Mouse (Mus musculus) midbrain, postnatal 0 days (tissue): ENCODE results near the gene Slc36a3. TPM values are rescaled to one million over a fixed set of nuclear protein-coding genes. Genes with fewer than 3 reads are reported as not detected.

Source experiments
- ATAC-seq: fragments of 200-750 bp; cut with Nextera tagmentation; 2 replicates; pipeline ENCODE4 v1.8.0; 2017; ENCODE audit warnings: moderate number of reproducible peaks, mild to moderate bottlenecking, moderate TSS enrichment, moderate library complexity; ENCODE audit not compliant: low FRiP score
- DNase-seq: peaks from one replicate; pipeline ENCODE4 v3.0.0-alpha.2; 2015; ENCODE audit warnings: low spot score
- H3K27ac ChIP-seq: fragments of 300-500 bp; sonication (generic); 2 replicates; pipeline ENCODE4 v1.5.1; 2014; ENCODE audit warnings: low read depth, mild to moderate bottlenecking, low read length, mixed read lengths
- H3K27me3 ChIP-seq: fragments of 300-500 bp; sonication (generic); 2 replicates; pipeline ENCODE4 v1.6.1; 2014; ENCODE audit warnings: low read length, control low read depth, mixed read lengths; ENCODE audit not compliant: insufficient read depth
- H3K36me3 ChIP-seq: fragments of 300-500 bp; sonication (generic); 2 replicates; pipeline ENCODE4 v1.6.1; 2014; ENCODE audit warnings: low read length, control low read depth, mixed read lengths; ENCODE audit not compliant: insufficient read depth
- H3K4me1 ChIP-seq: fragments of 300-500 bp; sonication (generic); 2 replicates; pipeline ENCODE4 v1.6.1; 2014; ENCODE audit warnings: mild to moderate bottlenecking, control low read depth, antibody characterized with exemption, low read length, mixed read lengths; ENCODE audit not compliant: insufficient read depth
- H3K4me2 ChIP-seq: fragments of 300-500 bp; sonication (generic); 2 replicates; pipeline ENCODE4 v1.6.1; 2014; ENCODE audit warnings: low read depth, mild to moderate bottlenecking, low read length, mixed read lengths; ENCODE audit not compliant: poor library complexity, severe bottlenecking
- H3K4me3 ChIP-seq: fragments of 300-500 bp; sonication (generic); 2 replicates; pipeline ENCODE4 v1.5.1; 2014; ENCODE audit warnings: low read depth, mild to moderate bottlenecking, low read length, moderate library complexity
- H3K9ac ChIP-seq: fragments of 300-500 bp; sonication (generic); replicated peaks from 2 replicates; pipeline ENCODE4 v1.6.1; 2014; ENCODE audit warnings: mild to moderate bottlenecking, low read length, moderate library complexity, mixed read lengths; ENCODE audit not compliant: poor library complexity, severe bottlenecking
- H3K9me3 ChIP-seq: fragments of 300-500 bp; sonication (generic); 2 replicates; pipeline ENCODE4 v1.6.1; 2016; ENCODE audit warnings: low read length, control low read depth
- CTCF ChIP-seq: IDR thresholded peaks from 2 replicates; pipeline ENCODE4 v1.5.1; 2016; ENCODE audit warnings: antibody characterized with exemption, mild to moderate bottlenecking
- WGBS: fragments of 180-500 bp; shearing (Covaris S2); extraction: QIAGEN DNeasy Blood & Tissue Kit; methylation state at CpG from one replicate; pipeline ENCODE4 v1.1.7; 2014; 5-methylcytosine and 5-hydroxymethylcytosine counted together
- polyA plus RNA-seq: library from polyadenylated mRNA; unstranded; fragments of >200 nt; fragmentation: Nextera tagmentation; extraction: Ambion mirVana; gene quantifications from 2 replicates; pipeline ENCODE4 v1.2.1, GENCODE M21; 2015
- total RNA-seq: library from RNA; depleted of rRNA; stranded (reverse); fragments of >200 nt; gene quantifications from 2 replicates; pipeline ENCODE4 v1.2.3, GENCODE M21; 2014; rRNA removed

Slc36a3 gene
- total RNA-seq = not detected in 2 replicates
- polyA plus RNA-seq = not detected in 2 replicates

- WGBS = 82% methylated on average over 3 of the region's 3 CpGs
- ATAC-seq = no peak
- Histone ChIP-seq H3K27me3 (no peaks in the 10 kb centered on the region), H3K4me2 (no peak within 1 kb of the TSS), H3K4me1 (no peaks in the 10 kb centered on the region), H3K9ac (no peak within 1 kb of the TSS), H3K9me3 (no peaks in the 10 kb centered on the region), H3K4me3 (no peak within 1 kb of the TSS), H3K27ac (no peak within 1 kb of the TSS), H3K36me3 (no peaks in the 10 kb centered on the region)
- DNase-seq = no peak
- no peak for TF ChIP-seq CTCF
These were observed at the start of gene Slc36a3 for GRCm38 (mm10) chr11:55151608-55152007. Gene Slc36a3, minus strand, starts transcription at chr11:55151708.

GRCm38 (mm10) chr11:55197740-55198510, 46.4 kb upstream of the Slc36a3 start:
- no peaks in the 10 kb centered on the region for H3K4me1 ChIP-seq
- no peaks in the 10 kb centered on the region for H3K9me3 ChIP-seq
- H3K9ac ChIP-seq = no peak overlapping the region
- H3K27me3 ChIP-seq = no peaks in the 10 kb centered on the region
- no peak for DNase-seq
- no peaks in the 10 kb centered on the region for H3K36me3 ChIP-seq
- TF ChIP-seq CTCF = no peak
- ATAC-seq = no peak
- no peak overlapping the region for H3K4me3 ChIP-seq
- 81% methylated on average over 8 of the region's 8 CpGs for WGBS
- H3K4me2 ChIP-seq = no peak overlapping the region
- no peak overlapping the region for H3K27ac ChIP-seq

- no peaks in the 10 kb centered on the region for H3K27me3 ChIP-seq
- ATAC-seq (no peak), DNase-seq (no peak)
- no peak overlapping the region for H3K9ac ChIP-seq
- no peaks in the 10 kb centered on the region for H3K9me3 ChIP-seq
- no peaks in the 10 kb centered on the region for H3K36me3 ChIP-seq
- 78% methylated on average over 6 of the region's 6 CpGs for WGBS
- H3K4me1 ChIP-seq = no peaks in the 10 kb centered on the region
- no peak overlapping the region for H3K27ac ChIP-seq
- TF ChIP-seq CTCF = no peak
- H3K4me2 ChIP-seq = no peak overlapping the region
- H3K4me3 ChIP-seq = no peak overlapping the region
These were observed 45.6 kb upstream of the Slc36a3 start for GRCm38 (mm10) chr11:55197086-55197485.

- H3K9me3 ChIP-seq = no peaks in the 10 kb centered on the region
- H3K4me3 ChIP-seq = no peak overlapping the region
- DNase-seq = no peak
- H3K27me3 ChIP-seq = no peaks in the 10 kb centered on the region
- H3K9ac ChIP-seq = no peak overlapping the region
- 83% methylated on average over 3 of the region's 3 CpGs for WGBS
- no peak for TF ChIP-seq CTCF
- ATAC-seq = no peak
- no peak overlapping the region for H3K27ac ChIP-seq
- H3K36me3 ChIP-seq = no peaks in the 10 kb centered on the region
- H3K4me2 ChIP-seq = no peak overlapping the region
- H3K4me1 ChIP-seq = no peaks in the 10 kb centered on the region
These were observed 38.7 kb upstream of the Slc36a3 start for GRCm38 (mm10) chr11:55190216-55190615.

GRCm38 (mm10) chr11:55187777-55188176, 36.3 kb upstream of the Slc36a3 start:
- Histone ChIP-seq H3K27me3 (no peaks in the 10 kb centered on the region), H3K4me3 (no peak overlapping the region), H3K4me2 (no peak overlapping the region), H3K4me1 (no peaks in the 10 kb centered on the region), H3K9ac (no peak overlapping the region), H3K27ac (no peak overlapping the region), H3K9me3 (no peaks in the 10 kb centered on the region), H3K36me3 (no peaks in the 10 kb centered on the region)
- no peak for ATAC-seq
- TF ChIP-seq CTCF = no peak
- WGBS = 78% methylated on average over 6 of the region's 6 CpGs
- DNase-seq = no peak

GRCm38 (mm10) chr11:55187292-55187691, 35.8 kb upstream of the Slc36a3 start:
- DNase-seq = no peak
- H3K4me1 ChIP-seq = no peaks in the 10 kb centered on the region
- no peak for ATAC-seq
- no peaks in the 10 kb centered on the region for H3K27me3 ChIP-seq
- no peak for TF ChIP-seq CTCF
- H3K36me3 ChIP-seq = no peaks in the 10 kb centered on the region
- H3K27ac ChIP-seq = no peak overlapping the region
- no peaks in the 10 kb centered on the region for H3K9me3 ChIP-seq
- 72% methylated on average over 4 of the region's 4 CpGs for WGBS
- no peak overlapping the region for H3K9ac ChIP-seq
- no peak overlapping the region for H3K4me3 ChIP-seq
- no peak overlapping the region for H3K4me2 ChIP-seq
